Mouse (Mus musculus) neural tube, embryonic 10.5 days (tissue): ENCODE data around the gene Parn.

Experiments used
- DNase-seq: peaks from one replicate; pipeline ENCODE4 v3.0.0-alpha.2; 2017; ENCODE audit warnings: low spot score; ENCODE audit errors: extremely low spot score

The Parn gene

DNA sequence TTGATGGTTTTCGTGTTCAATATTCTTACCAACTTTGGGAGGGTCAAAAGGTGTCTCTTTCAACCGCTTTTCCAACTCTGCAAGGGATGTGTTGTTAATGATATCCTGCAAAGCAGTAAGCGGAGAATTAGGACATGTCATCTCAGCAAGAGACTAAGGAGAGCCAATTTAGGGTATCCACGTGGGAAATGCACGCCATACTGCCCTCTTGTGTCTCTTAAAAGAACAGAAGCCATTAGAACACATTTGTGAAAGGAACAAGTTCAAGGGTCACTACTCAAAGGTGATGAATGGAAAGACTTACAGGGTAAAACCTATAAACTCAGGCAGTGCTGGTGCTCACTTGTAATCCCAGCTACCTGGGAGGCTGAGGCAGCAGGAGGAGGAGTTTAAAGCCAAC, 39.6 kb downstream of the Parn start:
- DNase-seq: no peak

DNA sequence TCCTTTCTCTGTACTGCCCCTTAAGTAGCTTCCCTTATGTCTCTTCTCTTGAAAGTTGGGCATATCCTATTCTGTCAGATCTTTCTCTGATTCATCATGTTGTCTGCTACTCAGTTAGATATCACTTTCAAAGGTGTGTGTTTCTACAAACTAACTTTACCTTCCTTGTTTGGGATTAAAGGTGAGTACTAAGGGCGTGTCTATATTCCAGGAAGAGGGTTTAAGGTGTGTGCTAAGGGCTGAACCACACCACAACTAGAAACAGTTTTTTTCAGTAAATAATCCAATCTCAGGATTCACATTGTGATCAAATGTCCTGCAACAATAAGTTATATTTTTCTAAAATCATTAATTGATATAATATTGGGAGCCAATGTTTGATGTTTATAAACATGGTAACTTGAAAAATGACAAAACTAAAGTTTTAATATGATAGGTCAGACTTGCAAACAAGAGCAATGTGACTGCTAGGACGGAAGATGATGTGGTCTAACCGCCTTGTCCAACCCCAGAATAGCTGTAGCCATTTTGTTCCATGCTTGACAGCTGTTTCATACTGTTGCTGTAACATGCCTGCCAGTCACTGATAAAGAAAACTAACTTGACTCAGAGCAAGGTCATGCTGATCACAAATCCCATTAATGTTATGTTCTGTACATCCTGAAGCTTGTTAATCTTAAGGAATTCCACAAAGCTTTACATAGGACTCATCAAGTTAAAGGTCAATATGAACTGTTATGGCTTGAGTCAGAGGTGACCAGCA, 46.0 kb downstream of the Parn start:
- no peak for DNase-seq

DNA sequence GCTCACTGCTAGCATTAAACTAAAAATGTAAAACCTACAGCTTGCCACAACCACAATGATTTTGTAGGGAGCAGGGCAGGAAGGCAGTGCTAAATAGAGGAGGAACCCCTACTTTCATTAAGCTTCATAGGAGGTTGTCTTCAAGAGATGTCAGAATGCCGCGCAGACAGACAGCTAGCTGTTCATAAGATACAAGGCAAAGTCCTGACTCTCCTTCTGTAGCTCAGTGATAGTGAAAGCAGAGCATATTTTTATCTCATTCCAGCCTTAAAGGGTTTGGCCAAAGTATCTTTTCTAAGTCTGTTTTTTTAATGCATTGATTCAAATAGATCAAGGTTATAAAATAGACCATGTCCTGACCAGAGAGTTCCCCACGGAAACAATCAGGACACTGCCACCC, 47.8 kb downstream of the Parn start:
- no peak for DNase-seq

DNA sequence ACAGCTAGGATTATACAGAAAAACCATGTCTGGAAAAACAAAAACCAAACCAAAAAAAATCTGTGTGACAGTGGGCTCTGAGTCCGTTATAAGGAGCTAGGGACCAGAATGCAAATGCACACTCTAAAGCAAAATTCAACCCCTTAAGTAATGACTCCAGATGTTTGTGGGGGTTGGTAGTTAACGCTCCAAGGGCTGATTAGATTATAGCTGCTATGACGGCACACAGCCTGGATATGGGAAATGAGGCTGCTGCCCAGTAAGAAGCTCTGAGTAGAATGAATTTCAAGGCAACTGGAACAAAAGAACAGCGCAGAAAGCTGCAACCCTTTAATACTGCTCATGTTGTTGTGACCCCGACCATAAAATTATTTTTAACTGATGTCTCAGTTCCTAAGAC, 52.7 kb downstream of the Parn start:
- DNase-seq: no peak

DNA sequence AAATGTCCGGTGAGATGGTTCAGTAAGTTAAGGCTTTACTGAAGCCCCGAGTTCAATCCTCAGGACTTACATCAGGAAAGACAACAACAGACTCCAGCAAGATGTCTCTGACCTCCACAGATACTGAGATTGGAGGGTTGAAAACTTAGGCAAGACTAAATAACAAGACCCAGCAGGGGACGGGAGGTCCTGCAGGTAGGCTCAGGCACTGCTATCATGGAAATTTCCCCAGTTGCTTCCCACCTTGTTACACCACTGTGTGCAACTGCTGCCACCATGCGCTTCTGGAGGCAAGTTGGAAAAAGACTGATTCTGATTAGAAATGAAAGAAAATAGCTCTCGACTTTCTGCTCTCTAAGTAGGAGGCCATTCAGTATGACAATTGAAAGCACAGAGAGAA, 55.4 kb downstream of the Parn start:
- DNase-seq: no peak

DNA sequence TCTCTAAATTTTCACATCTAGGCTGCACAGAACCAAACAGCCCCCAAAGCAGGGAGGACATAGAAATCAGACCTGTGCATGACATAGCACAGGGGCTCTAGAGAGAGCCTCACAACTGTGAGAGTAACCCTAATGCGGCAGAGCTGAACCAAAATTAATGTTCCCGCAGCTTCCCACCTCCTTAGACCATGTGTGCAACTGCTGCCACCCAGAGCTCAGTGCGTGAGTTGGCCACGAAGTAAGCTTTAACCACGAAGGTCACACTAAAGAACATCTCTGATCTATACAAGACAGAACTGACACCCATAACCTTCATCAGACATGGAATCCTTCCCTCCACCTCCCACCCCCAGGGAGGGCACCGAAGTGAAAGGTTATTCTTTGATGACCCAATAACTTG, 55.9 kb downstream of the Parn start:
- DNase-seq: no peak

DNA sequence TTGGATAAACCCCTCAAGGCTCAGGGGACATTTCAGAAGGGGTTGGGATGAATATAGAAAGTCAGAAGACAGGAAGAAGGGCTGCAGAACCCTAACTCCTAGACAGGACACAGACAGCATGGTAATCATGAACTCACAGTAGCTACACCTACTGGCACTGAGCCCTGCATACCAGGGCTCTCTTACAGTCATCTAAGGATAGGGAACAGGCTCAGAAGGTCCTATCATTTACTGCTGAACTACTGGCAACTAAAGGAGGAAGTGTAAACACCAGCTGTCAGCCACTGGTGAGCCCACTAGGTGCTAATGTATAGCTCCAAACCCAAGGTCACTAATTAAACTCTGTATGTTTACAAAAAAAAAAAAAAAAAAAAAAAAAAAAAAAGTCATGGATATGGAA, 56.6 kb downstream of the Parn start:
- no peak for DNase-seq

DNA sequence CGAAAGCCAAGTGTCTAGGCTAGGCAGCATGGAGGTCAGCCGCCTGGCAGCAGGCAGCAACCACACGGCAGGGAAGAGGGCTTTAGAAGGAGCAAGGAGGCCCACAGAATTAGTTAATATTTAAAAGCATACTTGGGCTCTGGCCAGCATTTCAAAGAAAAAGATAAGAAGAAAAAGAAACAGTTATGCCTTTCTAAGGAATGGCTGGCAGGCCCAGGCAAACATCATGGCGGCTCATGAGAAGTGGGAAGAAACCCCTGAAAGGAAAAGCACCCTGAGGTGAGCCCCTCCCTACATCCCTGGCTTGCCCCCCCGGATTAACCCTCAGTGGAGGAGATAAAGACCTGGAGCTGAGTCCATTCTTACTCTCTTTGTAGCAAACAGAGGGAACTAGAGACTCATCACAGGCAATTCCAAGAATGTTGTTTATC, 57.0 kb downstream of the Parn start:
- DNase-seq: no peak

DNA sequence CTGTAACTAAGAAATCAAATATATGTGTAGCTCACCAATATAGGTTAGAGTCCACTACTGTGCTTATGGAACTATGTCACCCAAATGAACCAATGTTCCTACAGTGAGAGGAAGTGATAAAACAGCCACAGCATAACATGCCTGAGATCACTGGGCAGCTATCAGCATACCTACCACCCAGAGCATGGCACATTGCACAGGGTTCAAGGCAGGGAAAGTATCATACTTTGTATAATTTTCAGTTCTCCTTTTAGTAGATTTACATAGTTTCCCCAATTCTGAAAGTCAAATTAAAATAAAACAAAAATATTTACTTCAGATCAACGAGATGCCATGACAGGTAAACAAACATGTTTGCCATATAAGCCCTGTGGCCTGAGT, 59.3 kb downstream of the Parn start:
- DNase-seq: no peak

DNA sequence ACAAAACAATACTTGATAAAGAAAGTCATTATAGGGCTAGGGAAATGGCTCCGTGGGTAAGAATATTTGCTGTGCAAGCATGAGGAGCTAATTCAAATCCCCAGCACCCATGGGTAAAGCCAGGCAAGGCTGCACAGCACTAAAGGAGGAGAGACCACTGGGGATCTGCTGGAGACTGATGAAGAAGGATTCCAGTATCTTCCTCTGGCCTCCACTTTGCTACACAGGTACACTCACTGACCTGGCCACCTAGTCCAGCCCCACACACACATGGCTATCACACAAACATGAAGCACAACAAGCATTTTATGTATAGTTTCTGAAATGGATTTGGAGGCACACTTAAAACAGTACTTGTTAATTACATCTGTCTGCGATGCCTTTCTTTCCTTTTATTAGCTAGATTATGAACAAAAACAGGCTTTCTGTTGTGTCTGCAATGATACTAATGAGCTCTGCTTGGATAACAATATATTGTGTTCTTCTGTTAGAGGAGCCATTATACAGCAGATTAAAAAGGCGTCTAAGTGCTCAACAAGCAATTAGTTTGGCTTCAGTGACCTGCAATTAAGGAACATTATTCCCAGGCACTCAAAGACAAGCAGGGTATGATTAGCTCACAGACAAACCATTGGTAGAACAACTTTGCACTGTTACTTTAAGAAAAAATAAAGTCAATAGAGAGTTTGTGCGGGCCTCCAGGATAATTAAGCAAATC, 59.8 kb downstream of the Parn start:
- no peak for DNase-seq

DNA sequence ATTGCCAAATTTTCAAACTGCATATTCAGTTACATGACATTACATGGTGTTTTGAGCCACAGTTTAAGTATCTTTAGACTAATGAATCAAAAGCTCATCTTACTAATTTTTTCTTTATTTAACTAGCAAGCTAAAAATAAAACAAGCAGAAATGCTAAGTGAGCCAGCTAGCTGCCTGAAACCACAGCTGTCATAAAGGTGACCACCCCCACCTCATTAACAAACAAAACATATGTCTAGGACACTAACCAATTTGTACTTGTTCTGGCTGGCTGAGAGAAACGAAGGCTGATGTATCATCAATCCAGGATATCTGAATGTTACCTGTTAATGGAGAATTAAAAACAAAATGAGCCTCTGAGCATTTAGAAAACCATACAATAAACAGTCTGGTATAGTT, 65.2 kb downstream of the Parn start:
- DNase-seq: no peak

DNA sequence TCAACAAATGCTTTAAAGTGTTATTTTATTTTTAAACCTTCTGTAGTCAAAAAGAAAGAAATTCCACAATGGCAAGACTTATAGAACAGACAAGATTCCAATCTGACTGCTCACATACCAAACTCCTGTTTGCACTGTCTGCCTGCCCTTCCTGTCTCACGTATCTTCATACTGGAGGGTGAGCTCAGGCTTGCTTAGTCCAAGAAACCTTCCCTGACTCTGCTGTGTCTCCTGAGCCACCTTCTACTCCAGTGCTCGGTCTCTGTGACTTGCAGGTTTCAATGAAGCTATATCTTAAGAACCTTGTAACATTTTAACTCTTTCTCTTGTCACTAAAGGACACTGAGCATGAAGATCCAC, 78.9 kb downstream of the Parn start:
- DNase-seq: no peak

DNA sequence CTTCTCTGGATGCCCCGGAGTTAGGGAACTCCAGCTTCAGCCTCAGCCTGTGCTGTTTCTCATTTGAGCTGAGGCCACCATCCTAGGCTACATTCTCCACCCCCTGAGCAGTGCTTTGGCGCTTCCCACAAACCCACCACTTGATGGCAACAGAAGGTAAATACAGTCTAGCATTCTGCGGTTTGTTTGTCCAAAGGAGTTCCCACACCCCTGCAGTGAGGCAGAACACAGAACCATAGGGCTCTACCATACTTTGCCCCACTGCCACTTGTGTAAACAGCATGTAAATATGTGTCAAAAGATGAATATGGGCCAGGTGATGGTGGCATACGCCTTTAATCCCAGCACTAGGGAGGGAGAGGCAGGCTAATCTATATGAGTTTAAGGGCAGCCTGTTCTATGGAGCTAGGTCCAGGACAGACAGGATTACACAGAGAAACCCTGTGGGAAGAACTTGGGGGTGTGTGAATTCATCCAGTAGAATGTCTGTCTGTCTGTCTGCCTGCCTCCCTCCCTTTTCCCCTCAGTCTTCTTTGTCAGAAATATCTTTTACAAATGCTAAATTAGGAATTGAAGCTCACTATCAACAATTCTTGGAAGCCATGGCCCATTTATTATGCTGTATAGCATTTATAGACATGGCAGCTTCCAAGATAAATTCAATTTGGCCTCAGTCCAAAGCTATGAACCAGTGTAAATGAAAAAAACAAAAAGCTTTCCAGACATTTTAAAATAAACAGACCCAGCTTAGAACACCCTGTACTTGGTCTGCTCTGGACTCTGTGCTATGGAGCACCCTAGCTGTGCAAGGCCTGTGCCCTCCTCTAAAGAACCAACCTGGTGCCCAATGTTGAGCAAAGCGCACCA, 79.6 kb downstream of the Parn start:
- no peak for DNase-seq

DNA sequence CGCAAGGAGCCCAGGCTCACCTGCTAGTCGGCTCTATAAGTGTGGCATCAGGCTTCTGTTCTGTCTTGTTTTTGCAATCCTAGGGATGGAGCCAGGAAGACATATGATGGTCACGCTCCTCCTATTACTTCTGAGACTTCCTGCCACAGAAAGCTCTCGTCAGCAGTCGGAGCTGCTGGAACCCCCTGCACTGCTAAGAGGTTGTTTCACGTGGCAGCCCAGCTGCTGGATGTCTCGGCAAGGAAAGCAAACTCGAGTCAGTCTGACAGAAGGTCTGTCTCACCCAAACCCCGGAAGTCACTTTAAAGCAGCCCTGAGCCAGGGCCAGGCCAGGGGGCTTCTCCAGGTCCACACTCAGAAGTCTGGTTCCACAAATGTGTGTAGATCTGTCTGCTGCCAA, 82.7 kb downstream of the Parn start:
- no peak for DNase-seq

DNA sequence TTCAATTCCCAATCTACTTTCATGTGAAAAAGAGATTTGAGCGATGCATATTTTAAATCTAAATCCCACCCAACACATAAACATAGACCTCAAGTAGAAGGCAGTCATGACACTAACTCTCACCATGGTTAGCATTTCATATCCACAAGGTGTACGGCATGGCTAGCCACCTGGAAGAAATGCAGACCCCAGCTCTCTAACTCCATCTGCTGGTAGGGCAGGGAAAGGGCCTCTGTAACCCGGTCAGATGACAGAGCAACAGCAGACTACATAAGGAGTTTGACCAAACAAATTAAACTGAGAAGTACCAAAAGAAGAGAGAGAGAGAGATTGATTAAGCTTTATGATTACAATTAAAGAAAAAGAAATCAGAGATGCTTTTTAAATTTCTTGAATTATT, 87.2 kb downstream of the Parn start:
- no peak for DNase-seq

DNA sequence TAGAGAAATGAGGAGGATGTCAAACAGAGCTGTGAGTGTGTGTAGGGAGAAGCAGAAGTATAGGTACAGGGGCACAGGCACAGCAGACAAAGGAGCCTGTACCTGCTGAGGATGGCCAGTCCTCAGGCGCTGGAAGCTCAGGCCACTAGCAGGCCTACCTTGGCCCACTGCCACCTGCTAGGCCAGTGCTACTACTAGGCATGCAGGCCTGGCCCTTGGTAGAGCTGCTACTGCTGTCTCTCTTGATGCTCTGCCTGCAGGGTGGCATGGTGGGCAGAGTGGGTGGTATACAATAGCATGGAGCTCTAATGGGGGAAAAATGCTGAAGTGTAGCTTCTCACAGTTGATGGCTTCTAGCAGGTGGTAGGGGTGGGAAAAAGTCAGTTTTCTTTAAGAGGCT, 88.0 kb downstream of the Parn start:
- DNase-seq: no peak

DNA sequence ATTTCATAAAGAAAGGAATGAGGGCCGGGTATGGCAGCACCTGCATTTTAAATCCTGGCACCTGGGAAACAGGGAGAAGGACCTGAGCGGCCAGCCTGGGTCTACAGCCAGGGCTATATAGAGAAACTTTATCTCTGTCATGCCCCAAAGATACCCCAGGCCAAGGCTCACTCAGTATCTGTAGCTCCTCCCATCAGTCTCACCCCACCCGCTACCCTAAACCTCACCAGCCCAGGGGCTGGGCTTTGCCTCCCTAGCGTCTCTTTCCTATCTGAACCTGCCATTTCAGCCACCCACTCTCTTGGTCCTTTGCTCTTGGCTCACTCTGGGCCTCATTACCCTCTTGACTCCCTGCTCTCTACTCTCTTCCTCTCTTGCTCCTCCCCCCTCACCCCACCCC, 92.7 kb downstream of the Parn start:
- DNase-seq: no peak

DNA sequence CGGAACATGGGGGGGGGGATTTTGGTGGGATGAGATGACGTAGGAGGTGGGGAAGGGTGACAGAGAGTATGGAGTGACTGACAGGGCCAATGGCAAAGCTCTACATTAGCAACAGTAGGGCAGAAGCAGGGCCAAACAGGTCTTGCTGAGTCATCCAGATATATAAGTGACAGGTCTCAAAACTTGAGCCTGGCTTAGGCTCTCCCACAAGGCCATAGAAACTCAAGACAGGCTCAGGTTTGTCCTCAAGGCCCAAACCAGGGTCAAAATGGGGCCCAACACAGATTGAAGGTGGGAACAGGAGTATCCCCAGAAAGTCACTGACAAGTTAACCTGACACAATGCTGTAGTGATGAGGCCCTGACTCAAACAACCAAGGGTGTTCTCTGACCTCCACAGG, 99.7 kb downstream of the Parn start:
- no peak for DNase-seq

DNA sequence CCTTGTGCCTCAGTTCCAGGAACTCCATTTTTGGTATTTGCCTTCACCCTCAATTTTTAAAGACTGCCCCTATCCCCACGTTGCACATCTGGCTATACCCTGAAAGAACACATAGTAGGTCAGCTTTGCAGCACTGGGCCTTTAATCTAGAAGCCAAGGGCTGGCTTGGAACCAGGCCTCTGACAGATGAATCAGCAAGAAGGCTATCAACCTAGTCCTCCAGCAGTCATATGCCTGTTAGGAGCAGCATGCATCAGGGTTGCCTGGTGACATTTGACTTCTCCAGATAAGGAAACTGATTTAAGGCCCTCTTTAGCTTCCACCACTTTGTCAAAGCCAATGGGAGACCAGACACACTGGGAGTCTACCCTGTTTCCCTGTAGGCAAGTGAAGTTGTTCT, 100.4 kb downstream of the Parn start:
- no peak for DNase-seq

DNA sequence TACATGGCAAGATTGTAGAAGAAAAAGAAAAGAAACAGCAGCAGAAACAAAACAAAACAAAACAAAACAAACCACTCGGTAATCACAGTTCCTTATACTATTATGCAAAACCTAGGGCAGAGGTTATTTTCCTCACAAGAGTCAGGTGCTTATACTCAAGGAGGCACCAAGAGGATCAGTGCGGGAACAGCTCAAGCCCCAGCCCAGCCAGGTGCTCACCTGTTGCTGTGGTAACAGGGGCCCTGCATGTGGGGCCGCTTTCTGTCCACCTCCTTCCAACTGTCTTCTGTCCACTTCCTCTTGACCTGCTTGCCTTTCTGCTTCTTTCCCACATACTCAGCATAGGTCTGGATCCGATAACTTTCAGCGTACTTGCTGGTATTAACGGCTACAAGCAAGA, 101.6 kb downstream of the Parn start:
- no peak for DNase-seq

DNA sequence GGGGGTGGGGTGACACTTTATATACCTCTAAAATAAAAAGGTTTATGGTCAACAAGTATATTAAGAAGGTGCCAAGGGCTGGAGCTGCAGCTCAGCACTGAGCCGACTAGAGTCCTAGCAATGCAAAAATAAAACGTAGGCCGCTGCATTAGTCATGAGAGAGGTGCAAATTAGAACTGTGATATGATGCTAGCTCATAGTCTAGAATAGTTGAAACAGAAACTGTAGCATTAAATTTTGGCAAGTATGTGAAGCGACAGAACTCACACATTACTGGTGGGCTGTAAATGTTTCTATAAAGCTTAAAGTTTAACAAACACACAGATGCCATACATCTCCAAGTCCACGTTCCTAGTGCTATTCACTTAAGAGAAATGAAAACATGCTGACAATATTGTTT, 102.7 kb downstream of the Parn start:
- DNase-seq: no peak

DNA sequence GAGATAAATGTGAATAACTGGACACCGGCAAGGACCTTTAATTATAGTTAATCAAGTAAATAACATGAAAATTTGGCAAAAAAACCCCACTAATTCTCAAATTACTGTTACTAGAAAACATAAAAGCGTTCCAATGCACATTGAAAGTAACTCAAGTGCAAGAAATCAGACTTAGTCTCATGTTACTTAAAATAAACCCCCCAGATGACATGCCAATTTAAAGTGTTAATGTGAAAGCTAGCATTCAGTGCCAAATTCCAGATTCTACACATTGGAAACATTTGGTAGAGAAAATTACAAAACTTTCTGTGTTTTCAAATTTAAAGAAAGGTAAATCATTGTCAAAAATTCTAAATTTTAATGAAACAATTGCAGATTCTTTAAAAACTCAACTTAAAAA, 110.2 kb downstream of the Parn start:
- no peak for DNase-seq
